Mouse (Mus musculus): ENCODE data around the gene Snx25. TPM values are rescaled to one million over a fixed set of nuclear protein-coding genes. Genes with fewer than 3 reads are reported as not detected.

The Snx25 gene
- polyA plus RNA-seq, 1 experiment from 2014 or later: 4.8 TPM

- Histone ChIP-seq H3K36me3 (peaks cover 18% of the 10 kb centered on the region), H3K4me3 (peak overlapping the region; percentile 58), H3K27me3 (no peaks in the 10 kb centered on the region), H3K4me2 (replicated peaks) (peak overlapping the region; percentile 69), H3K27ac (replicated peaks) (peak overlapping the region; percentile 98), H3K9me3 (no peaks in the 10 kb centered on the region), H3K4me1 (peaks cover 10% of the 10 kb centered on the region), H3K9ac (replicated peaks) (peak overlapping the region; percentile 88)
- peak; percentile 99 for ATAC-seq (replicated peaks)
- WGBS: 3% methylated on average over 55 of the region's 55 CpGs
These were observed 151.9 kb downstream of the Snx25 start for GRCm38 (mm10) chr8:45999784-46000705.

- Histone ChIP-seq H3K4me1 (peaks cover 10% of the 10 kb centered on the region), H3K9ac (replicated peaks) (peak within 1 kb of the TSS; percentile 88), H3K27me3 (no peaks in the 10 kb centered on the region), H3K4me3 (peak within 1 kb of the TSS; percentile 58), H3K36me3 (peaks cover 18% of the 10 kb centered on the region), H3K27ac (replicated peaks) (peak within 1 kb of the TSS; percentile 98), H3K4me2 (replicated peaks) (peak within 1 kb of the TSS; percentile 69), H3K9me3 (no peaks in the 10 kb centered on the region)
- ATAC-seq (replicated peaks): no peak
- 3% methylated on average over 22 of the region's 22 CpGs for WGBS
These were observed 152.7 kb downstream of the Snx25 start, which contains the start of gene Lrp2bp for GRCm38 (mm10) chr8:45999138-45999783. Gene Lrp2bp, plus strand, starts transcription at chr8:45999303.

- H3K9ac ChIP-seq (replicated peaks): no peak overlapping the region
- H3K27me3 ChIP-seq: no peaks in the 10 kb centered on the region
- H3K4me3 ChIP-seq: no peak overlapping the region
- WGBS: 90% methylated on average over 2 of the region's 2 CpGs
- H3K4me2 ChIP-seq (replicated peaks): peak overlapping the region; percentile 69; the same call in 1 of the 2 replicates
- H3K27ac ChIP-seq (replicated peaks): no peak overlapping the region
- peaks cover 24% of the 10 kb centered on the region for H3K36me3 ChIP-seq
- no peaks in the 10 kb centered on the region for H3K9me3 ChIP-seq
- no peak for ATAC-seq (replicated peaks)
- H3K4me1 ChIP-seq: peaks cover 10% of the 10 kb centered on the region
These were observed 153.7 kb downstream of the Snx25 start for GRCm38 (mm10) chr8:45998228-45998627.

GRCm38 (mm10) chr8:45995576-45995975 lies 156.4 kb downstream of the Snx25 start:
- Histone ChIP-seq H3K4me1 (peaks cover 9% of the 10 kb centered on the region), H3K4me3 (no peak overlapping the region), H3K27me3 (no peaks in the 10 kb centered on the region), H3K9ac (replicated peaks) (no peak overlapping the region), H3K36me3 (peaks cover 27% of the 10 kb centered on the region), H3K4me2 (replicated peaks) (no peak overlapping the region), H3K9me3 (no peaks in the 10 kb centered on the region), H3K27ac (replicated peaks) (no peak overlapping the region)
- no peak for ATAC-seq (replicated peaks)
- 89% methylated on average over 3 of the region's 3 CpGs for WGBS

- Histone ChIP-seq H3K9me3 (no peaks in the 10 kb centered on the region), H3K9ac (replicated peaks) (no peak overlapping the region), H3K36me3 (peaks cover 30% of the 10 kb centered on the region), H3K4me2 (replicated peaks) (no peak overlapping the region), H3K27me3 (no peaks in the 10 kb centered on the region), H3K27ac (replicated peaks) (no peak overlapping the region), H3K4me1 (peaks cover 2% of the 10 kb centered on the region), H3K4me3 (no peak overlapping the region)
- ATAC-seq (replicated peaks): no peak
- WGBS: 96% methylated on average over 2 of the region's 2 CpGs
These were observed 157.8 kb downstream of the Snx25 start for GRCm38 (mm10) chr8:45994111-45994510.

- 95% methylated on average over 4 of the region's 4 CpGs for WGBS
These were observed 161.2 kb downstream of the Snx25 start for GRCm38 (mm10) chr8:45990631-45991310.

GRCm38 (mm10) chr8:45988189-45988588 lies 163.8 kb downstream of the Snx25 start:
- no peaks in the 10 kb centered on the region for H3K4me1 ChIP-seq
- no peak overlapping the region for H3K9ac ChIP-seq (replicated peaks)
- no peak overlapping the region for H3K4me3 ChIP-seq
- no peak for ATAC-seq (replicated peaks)
- H3K27me3 ChIP-seq: no peaks in the 10 kb centered on the region
- WGBS: 79% methylated on average over 2 of the region's 2 CpGs
- no peak overlapping the region for H3K27ac ChIP-seq (replicated peaks)
- no peaks in the 10 kb centered on the region for H3K9me3 ChIP-seq
- peaks cover 23% of the 10 kb centered on the region; the same call in 1 of the 2 replicates for H3K36me3 ChIP-seq
- H3K4me2 ChIP-seq (replicated peaks): no peak overlapping the region

More at GRCm38 (mm10) chr8:45990631-45991310, 161.2 kb downstream of the Snx25 start:
- Histone ChIP-seq H3K9ac (replicated peaks) (no peak overlapping the region), H3K4me3 (no peak overlapping the region), H3K36me3 (peaks cover 20% of the 10 kb centered on the region), H3K27me3 (no peaks in the 10 kb centered on the region), H3K27ac (replicated peaks) (no peak overlapping the region), H3K4me2 (replicated peaks) (no peak overlapping the region), H3K4me1 (no peaks in the 10 kb centered on the region), H3K9me3 (no peaks in the 10 kb centered on the region)
- no peak for ATAC-seq (replicated peaks)

- H3K27ac ChIP-seq (replicated peaks): no peak overlapping the region
- H3K4me3 ChIP-seq: no peak overlapping the region
- H3K9me3 ChIP-seq: no peaks in the 10 kb centered on the region
- ATAC-seq (replicated peaks): no peak
- 93% methylated on average over 3 of the region's 3 CpGs for WGBS
- H3K9ac ChIP-seq (replicated peaks): no peak overlapping the region
- H3K4me2 ChIP-seq (replicated peaks): no peak overlapping the region
- H3K27me3 ChIP-seq: no peaks in the 10 kb centered on the region
- peaks cover 28% of the 10 kb centered on the region; the same call in 1 of the 2 replicates for H3K36me3 ChIP-seq
- H3K4me1 ChIP-seq: no peaks in the 10 kb centered on the region
These were observed 165.3 kb downstream of the Snx25 start for GRCm38 (mm10) chr8:45986665-45987064.

Other genes starting within 250 kb of the Snx25 start
- 0.38 TPM in 1 of 2 replicates, not detected in the other for gene Ccdc110, start 217.5 kb downstream of the Snx25 start, polyA plus RNA-seq (2015; fragmentation: Nextera tagmentation; extraction: Ambion mirVana)
- 3.8 and 4.4 TPM in 2 replicates for gene 1700029J07Rik, start 176.9 kb downstream of the Snx25 start, polyA plus RNA-seq (2015; fragmentation: Nextera tagmentation; extraction: Ambion mirVana)
- 60.3 and 60.9 TPM in 2 replicates for gene Ufsp2, start 176.6 kb downstream of the Snx25 start, polyA plus RNA-seq (2015; fragmentation: Nextera tagmentation; extraction: Ambion mirVana)
- gene Lrp2bp, start 152.9 kb downstream of the Snx25 start, polyA plus RNA-seq (2015; fragmentation: Nextera tagmentation; extraction: Ambion mirVana): 0.42 and 0.45 TPM in 2 replicates
- 24.7 and 29.6 TPM in 2 replicates for gene Ankrd37, start 146.5 kb downstream of the Snx25 start, polyA plus RNA-seq (2015; fragmentation: Nextera tagmentation; extraction: Ambion mirVana)
- gene Cfap97, start 388 bp downstream of the Snx25 start, polyA plus RNA-seq (2015; fragmentation: Nextera tagmentation; extraction: Ambion mirVana): 23.1 and 24.3 TPM in 2 replicates
- gene Slc25a4, start 59.1 kb upstream of the Snx25 start, polyA plus RNA-seq (2015; fragmentation: Nextera tagmentation; extraction: Ambion mirVana): 656 and 691 TPM in 2 replicates
- gene Helt, start 142.5 kb upstream of the Snx25 start, polyA plus RNA-seq (2015; fragmentation: Nextera tagmentation; extraction: Ambion mirVana): 6.7 and 7.6 TPM in 2 replicates